Mouse (Mus musculus) myocyte (in vitro differentiated cells): ENCODE measurements around the gene Stra6. TPM values are rescaled to one million over a fixed set of nuclear protein-coding genes. Genes with fewer than 3 reads are reported as not detected.

Experiments used
- H3K27me3 ChIP-seq: one replicate; pipeline ENCODE4 v1.6.1; 2011; ENCODE audit not compliant: control insufficient read depth, insufficient read depth, insufficient read length
- H3K36me3 ChIP-seq: one replicate; pipeline ENCODE4 v1.6.1; 2011; ENCODE audit not compliant: control insufficient read depth, insufficient read depth
- H3K4me2 ChIP-seq: one replicate; pipeline ENCODE4 v1.6.1; 2011; ENCODE audit warnings: low read depth, control low read depth
- H3K4me3 ChIP-seq: one replicate; pipeline ENCODE4 v1.5.1; 2011; ENCODE audit warnings: mild to moderate bottlenecking, control low read depth, moderate library complexity
- H3K79me2 ChIP-seq: one replicate; pipeline ENCODE4 v1.6.1; 2011; ENCODE audit not compliant: control insufficient read depth, insufficient read depth
- H3ac ChIP-seq: one replicate; pipeline ENCODE4 v1.6.1; 2011; ENCODE audit not compliant: control insufficient read depth, insufficient read length
- CEBPB ChIP-seq: IDR thresholded peaks from 2 replicates; pipeline ENCODE4 v1.6.1; 2011; ENCODE audit warnings: mild to moderate bottlenecking, moderate library complexity; ENCODE audit not compliant: poor library complexity, insufficient read depth, severe bottlenecking
- E2F4 ChIP-seq: IDR thresholded peaks from one replicate; pipeline ENCODE4 v1.6.1; 2011; ENCODE audit warnings: mild to moderate bottlenecking, control low read depth, moderate library complexity; ENCODE audit not compliant: insufficient read depth
- MAX ChIP-seq: IDR thresholded peaks from one replicate; pipeline ENCODE4 v1.6.1; 2011; ENCODE audit warnings: low read depth, mild to moderate bottlenecking, control low read depth
- MYOD1 ChIP-seq, 3 experiments: IDR thresholded peaks; one replicate each; pipeline ENCODE4 v1.6.1; 2011; ENCODE audit warnings: control low read depth in 2 of 3, low read depth in 2 of 3, mild to moderate bottlenecking in 2 of 3, moderate library complexity in 1 of 3; ENCODE audit not compliant: insufficient read length in 2 of 3, control insufficient read depth in 1 of 3
- MYOG ChIP-seq, 3 experiments: IDR thresholded peaks; one replicate each; pipeline ENCODE4 v1.6.1; 2011; ENCODE audit warnings: control low read depth in 2 of 3, low read depth in 2 of 3, mild to moderate bottlenecking in 2 of 3; ENCODE audit not compliant: insufficient read length in 2 of 3, control insufficient read depth in 1 of 3, insufficient read depth in 1 of 3
- POLR2A ChIP-seq: IDR thresholded peaks from one replicate; pipeline ENCODE4 v1.6.1; 2011; ENCODE audit warnings: low read depth, mild to moderate bottlenecking, control low read depth, moderate library complexity; ENCODE audit not compliant: insufficient read length
- POLR2AphosphoS2 ChIP-seq: IDR thresholded peaks from one replicate; pipeline ENCODE4 v1.6.1; 2011; ENCODE audit warnings: low read depth, control low read depth; ENCODE audit not compliant: insufficient read length
- REST ChIP-seq: IDR thresholded peaks from one replicate; pipeline ENCODE4 v1.6.1; 2011; ENCODE audit warnings: mild to moderate bottlenecking, control low read depth, moderate library complexity; ENCODE audit not compliant: insufficient read depth, insufficient read length
- SRF ChIP-seq: IDR thresholded peaks from one replicate; pipeline ENCODE4 v1.6.1; 2011; ENCODE audit warnings: low read depth; ENCODE audit not compliant: control insufficient read depth, insufficient read length
- TCF12 ChIP-seq: IDR thresholded peaks from one replicate; pipeline ENCODE4 v1.6.1; 2011; ENCODE audit warnings: mild to moderate bottlenecking, control low read depth; ENCODE audit not compliant: poor library complexity, insufficient read depth, severe bottlenecking
- TCF3 ChIP-seq: IDR thresholded peaks from one replicate; pipeline ENCODE4 v1.6.1; 2011; ENCODE audit warnings: low read depth, control low read depth; ENCODE audit not compliant: insufficient read length
- USF1 ChIP-seq: IDR thresholded peaks from one replicate; pipeline ENCODE4 v1.6.1; 2011; ENCODE audit warnings: low read depth, mild to moderate bottlenecking, control low read depth, moderate library complexity
- polyA plus RNA-seq: library from polyadenylated mRNA; unstranded; fragments of >200 nt; fragmentation: generic; extraction: Trizol; gene quantifications from one replicate; pipeline ENCODE4 v1.2.1, GENCODE M21; 2012; ENCODE audit warnings: missing spikeins

Gene Stra6
- polyA plus RNA-seq, 1 experiment, result 0.64 TPM

DNA sequence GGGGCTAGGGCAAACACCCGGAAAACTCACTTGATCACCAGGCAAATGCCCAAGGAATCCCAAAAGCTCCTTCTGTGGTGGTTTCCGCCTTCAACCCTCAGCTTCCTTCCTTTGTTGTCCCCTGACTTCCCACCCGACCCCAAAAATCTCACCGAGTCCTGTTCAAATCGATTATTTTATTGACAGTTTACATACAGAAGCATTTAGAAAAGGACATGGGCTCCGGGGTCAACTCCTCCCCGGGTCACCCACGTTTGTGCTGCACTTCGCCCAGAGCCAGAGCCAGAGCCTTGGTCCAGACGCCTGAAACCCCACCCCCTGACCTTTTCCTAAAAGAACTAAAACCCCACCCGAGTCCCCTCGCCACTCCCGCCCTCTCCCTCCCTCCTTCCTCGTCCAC is 132.6 kb downstream of the Stra6 start:
- H3K4me3 ChIP-seq, result no peak overlapping the region
- no peak overlapping the region for H3ac ChIP-seq
- H3K79me2 ChIP-seq, result no peaks in the 10 kb centered on the region
- no peaks in the 10 kb centered on the region for H3K36me3 ChIP-seq
- TF ChIP-seq MYOD1 (IDR thresholded peaks at IDR 0.05; ENCODE audit: control insufficient read depth in 1 of 3, insufficient read length in 2 of 3, low read depth in 2 of 3) (no peak), REST (no peak), CEBPB (no peak), MYOG (IDR thresholded peaks at IDR 0.05; ENCODE audit: control insufficient read depth in 1 of 3, insufficient read depth in 1 of 3, insufficient read length in 2 of 3, low read depth in 2 of 3) (no peak), TCF3 (no peak), MAX (no peak), TCF12 (no peak), E2F4 (no peak), POLR2AphosphoS2 (no peak), SRF (no peak), POLR2A (no peak), USF1 (no peak)
- no peak overlapping the region for H3K4me2 ChIP-seq
- H3K27me3 ChIP-seq, result no peaks in the 10 kb centered on the region

DNA sequence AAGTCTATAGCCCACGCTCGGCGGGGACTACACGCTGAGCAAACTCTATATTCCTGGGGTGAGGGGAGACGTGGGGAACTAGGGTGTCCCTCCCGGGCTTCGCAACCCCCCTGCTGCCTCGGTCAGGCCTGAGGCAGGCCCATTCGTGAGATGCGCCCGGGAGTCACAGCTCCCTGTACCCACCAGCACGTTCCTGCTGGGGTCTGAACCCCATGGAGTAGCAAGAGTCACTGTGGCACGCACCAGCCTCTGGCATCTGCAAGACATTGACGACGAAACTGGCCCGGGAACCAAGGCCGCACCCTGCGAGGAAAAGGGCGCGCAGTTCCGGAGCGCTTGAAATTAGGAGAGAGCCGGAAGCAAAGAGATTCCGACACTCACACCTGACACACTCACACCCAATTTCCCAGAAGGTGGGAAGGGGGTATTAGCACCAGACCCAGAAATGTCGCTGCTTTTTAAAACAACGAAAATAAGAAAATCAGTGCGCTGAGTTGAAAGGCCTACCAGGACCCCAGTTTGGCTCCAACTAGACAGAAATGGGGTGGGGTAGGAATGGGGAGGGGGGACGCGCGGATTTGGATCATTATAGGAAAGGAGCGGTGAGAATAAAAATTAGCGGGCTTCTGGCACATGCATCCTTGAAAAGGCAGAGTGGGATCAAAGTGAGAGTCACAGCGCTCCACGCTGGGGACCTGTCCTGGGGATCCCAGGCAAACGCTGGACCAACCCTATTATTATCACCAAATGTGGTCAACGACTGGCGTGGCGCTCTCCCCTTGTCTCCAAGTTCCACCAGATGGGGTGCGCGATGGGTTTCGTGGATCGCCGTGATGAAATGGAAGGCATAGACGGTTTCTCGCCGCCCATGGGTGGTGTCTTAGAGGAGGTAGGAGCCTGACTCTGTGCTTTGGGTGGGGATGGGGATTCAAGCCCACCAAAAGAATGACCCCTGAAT is 133.3 kb downstream of the Stra6 start:
- Histone ChIP-seq H3K36me3 (no peaks in the 10 kb centered on the region), H3K4me2 (no peak overlapping the region), H3K27me3 (no peaks in the 10 kb centered on the region), H3K79me2 (no peaks in the 10 kb centered on the region), H3K4me3 (no peak overlapping the region), H3ac (no peak overlapping the region)
- TF ChIP-seq USF1, result no peak
- no peak for TF ChIP-seq POLR2AphosphoS2
- TF ChIP-seq REST, result no peak
- TF ChIP-seq E2F4, result no peak
- TF ChIP-seq MYOD1 (IDR thresholded peaks at IDR 0.05; ENCODE audit: control insufficient read depth in 1 of 3, insufficient read length in 2 of 3, low read depth in 2 of 3), result no peak

DNA sequence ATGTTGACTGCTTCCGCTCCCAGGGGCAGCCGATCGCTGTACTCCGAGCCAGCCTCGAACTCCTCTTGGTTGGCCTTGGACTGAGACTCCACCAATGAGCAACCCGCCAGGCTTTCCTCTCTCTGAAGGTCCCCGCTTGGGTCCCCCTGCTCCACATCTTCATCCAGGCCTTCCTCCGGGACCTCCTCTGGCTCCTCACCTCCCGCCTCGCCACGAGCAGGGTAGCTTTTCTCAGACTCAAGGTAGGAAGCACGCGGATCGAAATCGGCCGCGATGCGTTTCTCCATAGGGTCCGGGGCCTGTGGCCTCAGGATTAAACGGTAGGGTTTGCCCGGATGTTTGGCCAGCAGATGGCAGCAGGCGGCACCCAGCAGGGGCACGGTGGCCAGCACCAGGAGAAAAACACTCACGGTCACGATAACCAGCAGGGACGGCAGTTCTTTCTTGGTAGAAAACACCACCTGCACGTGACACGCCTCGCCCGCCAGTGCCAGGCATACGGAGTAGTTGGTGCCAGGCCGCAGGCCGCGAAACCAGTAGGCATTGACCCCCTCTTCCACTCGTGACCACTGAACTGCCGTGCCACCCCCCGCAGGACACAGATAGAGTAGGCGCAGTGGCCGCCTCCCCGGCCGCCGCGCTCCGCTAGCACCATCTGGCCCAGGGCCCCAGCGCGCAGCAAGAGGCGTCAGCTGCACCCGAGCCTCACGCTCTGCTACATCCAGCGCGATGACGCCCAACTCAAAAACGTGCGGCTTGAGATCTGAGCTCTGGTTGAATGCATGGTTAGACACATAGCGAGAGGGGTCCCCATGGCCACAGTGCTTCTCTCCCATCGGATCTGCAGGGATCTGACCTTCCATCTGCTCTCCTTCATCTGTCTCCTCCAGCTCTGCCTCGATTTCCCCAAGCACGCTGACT is 134.5 kb downstream of the Stra6 start:
- Histone ChIP-seq H3ac (no peak overlapping the region), H3K36me3 (no peaks in the 10 kb centered on the region), H3K79me2 (no peaks in the 10 kb centered on the region), H3K27me3 (no peaks in the 10 kb centered on the region), H3K4me2 (peak overlapping the region; percentile 80), H3K4me3 (no peak overlapping the region)
- TF ChIP-seq TCF12 (no peak), MYOD1 (IDR thresholded peaks at IDR 0.05; ENCODE audit: control insufficient read depth in 1 of 3, insufficient read length in 2 of 3, low read depth in 2 of 3) (peak in 2 of 3 experiments; percentile 50 to 52), MYOG (IDR thresholded peaks at IDR 0.05; ENCODE audit: control insufficient read depth in 1 of 3, insufficient read depth in 1 of 3, insufficient read length in 2 of 3, low read depth in 2 of 3) (peak in 2 of 3 experiments; percentile 55 to 71), REST (no peak), USF1 (no peak)

DNA sequence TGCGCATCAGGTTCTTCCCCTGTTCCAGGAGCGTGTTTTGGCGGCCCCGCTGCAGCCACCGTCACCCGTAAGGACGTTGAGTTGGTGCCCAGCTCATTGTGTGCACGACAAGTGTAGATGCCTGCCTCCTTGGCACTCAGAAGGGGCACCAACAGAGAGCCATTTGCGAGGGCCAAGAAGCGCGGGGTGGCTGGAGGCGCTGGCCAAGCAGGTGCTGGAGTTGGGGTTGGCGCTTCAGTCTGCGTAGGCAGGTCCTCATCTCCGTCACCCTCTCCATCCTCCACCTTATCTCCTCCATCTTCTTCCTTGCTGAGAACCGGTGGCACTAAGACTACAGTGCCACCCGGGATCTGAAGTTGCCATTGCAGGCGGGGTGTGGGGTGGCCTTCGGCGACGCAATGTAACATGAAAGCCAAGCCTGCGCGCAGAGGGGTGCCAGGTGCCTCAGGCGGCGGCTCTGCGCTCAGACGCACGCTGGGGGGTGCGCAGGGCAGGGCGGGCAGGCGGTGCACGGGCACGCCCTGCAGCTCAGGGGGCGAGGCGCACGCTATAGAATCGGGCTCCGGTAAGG is 135.3 kb downstream of the Stra6 start:
- TF ChIP-seq E2F4 (no peak), MYOD1 (IDR thresholded peaks at IDR 0.05; ENCODE audit: control insufficient read depth in 1 of 3, insufficient read length in 2 of 3, low read depth in 2 of 3) (peak in 1 of 3 experiments; percentile 4), TCF12 (no peak), MYOG (IDR thresholded peaks at IDR 0.05; ENCODE audit: control insufficient read depth in 1 of 3, insufficient read depth in 1 of 3, insufficient read length in 2 of 3, low read depth in 2 of 3) (no peak)
- no peak overlapping the region for H3ac ChIP-seq
- no peaks in the 10 kb centered on the region for H3K27me3 ChIP-seq
- no peaks in the 10 kb centered on the region for H3K79me2 ChIP-seq
- H3K4me2 ChIP-seq, result peak overlapping the region; percentile 80
- no peak overlapping the region for H3K4me3 ChIP-seq
- H3K36me3 ChIP-seq, result no peaks in the 10 kb centered on the region
